Mouse (Mus musculus) right cerebral cortex, postnatal 4 days (tissue): ENCODE results near the gene Nat8f1.
"Not testable (repeated sequence)": the region's sequence is repeated elsewhere in the genome, so short reads cannot be mapped to it uniquely, and the experiment has no call there.

Experiments used
- DNase-seq: peaks from one replicate; pipeline ENCODE4 v3.0.0-alpha.2; 2022

Nat8f1 gene

GRCm38 (mm10) chr6:85915539-85916513, at the start of gene Nat8f1:
Gene Nat8f1 (minus strand): TSS chr6:85915687.
- peak; percentile 78 for DNase-seq

GRCm38 (mm10) chr6:85961101-85962091, 45.9 kb upstream of the Nat8f1 start, which contains the start of gene Dusp11:
Gene Dusp11 (minus strand): TSS chr6:85961667.
- peak; percentile 94 for DNase-seq

- no peak for DNase-seq
Observed at GRCm38 (mm10) chr6:85957581-85957980, 42.1 kb upstream of the Nat8f1 start.

- DNase-seq: no peak
Observed at GRCm38 (mm10) chr6:85948549-85948948, 33.1 kb upstream of the Nat8f1 start.

- no peak for DNase-seq
Observed at GRCm38 (mm10) chr6:85942469-85942868, 27.0 kb upstream of the Nat8f1 start.

- DNase-seq: no peak
Observed at GRCm38 (mm10) chr6:85938701-85939100, 23.2 kb upstream of the Nat8f1 start.

- DNase-seq: peak; percentile 71
Observed at GRCm38 (mm10) chr6:85936508-85937465, 21.3 kb upstream of the Nat8f1 start.

GRCm38 (mm10) chr6:85935646-85936045, 20.2 kb upstream of the Nat8f1 start:
- no peak for DNase-seq

- no peak for DNase-seq
Observed at GRCm38 (mm10) chr6:85934047-85934446, 18.6 kb upstream of the Nat8f1 start.

- DNase-seq: no peak
Observed at GRCm38 (mm10) chr6:85929312-85929711, 13.8 kb upstream of the Nat8f1 start.

GRCm38 (mm10) chr6:85927476-85928464, 12.3 kb upstream of the Nat8f1 start:
- no peak for DNase-seq

- no peak for DNase-seq
Observed at GRCm38 (mm10) chr6:85926709-85927108, 11.2 kb upstream of the Nat8f1 start.

GRCm38 (mm10) chr6:85923643-85924042, 8.2 kb upstream of the Nat8f1 start:
- DNase-seq: no peak

GRCm38 (mm10) chr6:85919401-85919800, 3.9 kb upstream of the Nat8f1 start:
- DNase-seq: no peak

GRCm38 (mm10) chr6:85918341-85918740, 2.9 kb upstream of the Nat8f1 start:
- not testable (repeated sequence) for DNase-seq

- DNase-seq: no peak
Observed at GRCm38 (mm10) chr6:85916596-85916995, 1.1 kb upstream of the Nat8f1 start.

GRCm38 (mm10) chr6:85915141-85915538, 347 bp downstream of the Nat8f1 start:
- DNase-seq: no peak

- no peak for DNase-seq
Observed at GRCm38 (mm10) chr6:85911587-85911986, 3.9 kb downstream of the Nat8f1 start, which contains the start of gene Tprkb. Gene Tprkb (plus strand): TSS chr6:85911865.

GRCm38 (mm10) chr6:85909704-85910103, 5.8 kb downstream of the Nat8f1 start:
- no peak for DNase-seq

GRCm38 (mm10) chr6:85908341-85908740, 7.1 kb downstream of the Nat8f1 start:
- no peak for DNase-seq
